Mouse (Mus musculus) limb, embryonic 12.5 days (tissue): ENCODE results near the gene Olfr170. TPM values are rescaled to one million over a fixed set of nuclear protein-coding genes. Genes with fewer than 3 reads are reported as not detected.
"Not testable (repeated sequence)": the region's sequence is repeated elsewhere in the genome, so short reads cannot be mapped to it uniquely, and the experiment has no call there.

Experiments
- ATAC-seq: fragments of 200-750 bp; cut with Nextera tagmentation; 2 replicates; pipeline ENCODE4 v1.8.0; 2017; ENCODE audit warnings: low read depth, moderate TSS enrichment; ENCODE audit not compliant: insufficient number of reproducible peaks, insufficient read depth, low FRiP score, low TSS enrichment
- H3K27ac ChIP-seq: fragments of 300-500 bp; sonication (generic); 2 replicates; pipeline ENCODE4 v1.5.1; 2016; ENCODE audit warnings: mild to moderate bottlenecking, moderate library complexity
- H3K27me3 ChIP-seq: fragments of 300-500 bp; sonication (generic); 2 replicates; pipeline ENCODE4 v1.6.1; 2016; ENCODE audit warnings: mild to moderate bottlenecking, moderate library complexity
- H3K36me3 ChIP-seq: fragments of 300-500 bp; sonication (generic); 2 replicates; pipeline ENCODE4 v1.6.1; 2016; ENCODE audit warnings: mild to moderate bottlenecking, moderate library complexity
- H3K4me1 ChIP-seq: fragments of 300-500 bp; sonication (generic); replicated peaks from 2 replicates; pipeline ENCODE4 v1.6.1; 2016
- H3K4me2 ChIP-seq: fragments of 300-500 bp; sonication (generic); 2 replicates; pipeline ENCODE4 v1.6.1; 2016; ENCODE audit warnings: mild to moderate bottlenecking, moderate library complexity
- H3K4me3 ChIP-seq: fragments of 300-500 bp; sonication (generic); replicated peaks from 2 replicates; pipeline ENCODE4 v1.5.1; 2016; ENCODE audit warnings: mild to moderate bottlenecking
- H3K9ac ChIP-seq: fragments of 300-500 bp; sonication (generic); replicated peaks from 2 replicates; pipeline ENCODE4 v1.6.1; 2016; ENCODE audit warnings: mild to moderate bottlenecking, moderate library complexity
- H3K9me3 ChIP-seq: fragments of 300-500 bp; sonication (generic); 2 replicates; pipeline ENCODE4 v1.6.1; 2016; ENCODE audit warnings: mild to moderate bottlenecking, moderate library complexity
- WGBS: fragments of 180-500 bp; shearing (Covaris S2); methylation state at CpG from one replicate; pipeline ENCODE4 v1.1.7; 2016; 5-methylcytosine and 5-hydroxymethylcytosine counted together
- polyA plus RNA-seq: library from polyadenylated mRNA; unstranded; fragments of >200 nt; fragmentation: Nextera tagmentation; extraction: Ambion mirVana; gene quantifications from 2 replicates; pipeline ENCODE4 v1.2.1, GENCODE M21; 2016

Gene Olfr170
- not detected in 2 replicates for polyA plus RNA-seq

- 91% methylated on average over 2 of the region's 2 CpGs for WGBS
- not testable (repeated sequence) for H3K4me1 ChIP-seq, H3K4me2 ChIP-seq, H3K36me3 ChIP-seq, H3K27me3 ChIP-seq, H3K27ac ChIP-seq, H3K9ac ChIP-seq, H3K4me3 ChIP-seq, ATAC-seq, H3K9me3 ChIP-seq
Observed at GRCm38 (mm10) chr16:19611782-19612181, at the start of gene Olfr170. Gene Olfr170, minus strand, starts transcription at chr16:19611882.

- no peaks in the 10 kb centered on the region for H3K4me1 ChIP-seq
- H3K4me3 ChIP-seq, result no peak within 1 kb of the TSS
- no peak within 1 kb of the TSS for H3K4me2 ChIP-seq
- no peaks in the 10 kb centered on the region for H3K27me3 ChIP-seq
- ATAC-seq, result no peak
- no peak within 1 kb of the TSS for H3K27ac ChIP-seq
- H3K9ac ChIP-seq, result no peak within 1 kb of the TSS
- 84% methylated on average over 1 of the region's 1 CpGs for WGBS
- no peaks in the 10 kb centered on the region; the same call in none of the 2 replicates for H3K9me3 ChIP-seq
- H3K36me3 ChIP-seq, result no peaks in the 10 kb centered on the region
Observed at GRCm38 (mm10) chr16:19629816-19630215, 18.1 kb upstream of the Olfr170 start, which contains the start of gene Olfr171. Gene Olfr171, minus strand, starts transcription at chr16:19629916.

- ATAC-seq, result no peak
- Histone ChIP-seq H3K4me2 (no peak overlapping the region), H3K4me3 (no peak overlapping the region), H3K27me3 (no peaks in the 10 kb centered on the region), H3K4me1 (no peaks in the 10 kb centered on the region), H3K9ac (no peak overlapping the region), H3K36me3 (no peaks in the 10 kb centered on the region), H3K9me3 (no peaks in the 10 kb centered on the region), H3K27ac (no peak overlapping the region)
- 55% methylated on average over 2 of the region's 2 CpGs for WGBS
Observed at GRCm38 (mm10) chr16:19603166-19603565, 8.5 kb downstream of the Olfr170 start.

- not testable (repeated sequence) for H3K4me2 ChIP-seq, H3K36me3 ChIP-seq
- 82% methylated on average over 2 of the region's 2 CpGs for WGBS
Observed at GRCm38 (mm10) chr16:19571709-19572108, 40.0 kb downstream of the Olfr170 start, which contains the start of gene Olfr169. Gene Olfr169, minus strand, starts transcription at chr16:19571809.

More at GRCm38 (mm10) chr16:19571709-19572108, 40.0 kb downstream of the Olfr170 start, which contains the start of gene Olfr169:
- not testable (repeated sequence) for H3K27me3 ChIP-seq, H3K27ac ChIP-seq, H3K9ac ChIP-seq, H3K4me1 ChIP-seq, H3K4me3 ChIP-seq, H3K9me3 ChIP-seq, ATAC-seq

Other genes with a start within 250 kb of the Olfr170 start
- gene Olfr165, start 188.7 kb downstream of the Olfr170 start, polyA plus RNA-seq, result not detected in 2 replicates
- gene Olfr166, start 128.2 kb downstream of the Olfr170 start, polyA plus RNA-seq, result not detected in 2 replicates
- not detected in 2 replicates for gene Olfr167, start 89.6 kb downstream of the Olfr170 start, polyA plus RNA-seq
- gene Olfr168, start 76.3 kb downstream of the Olfr170 start, polyA plus RNA-seq, result not detected in 2 replicates
- not detected in 2 replicates for gene Olfr169, start 40.1 kb downstream of the Olfr170 start, polyA plus RNA-seq
- gene Olfr171, start 18.0 kb upstream of the Olfr170 start, polyA plus RNA-seq, result not detected in 2 replicates
- gene Lamp3, start 94.5 kb upstream of the Olfr170 start, polyA plus RNA-seq, result 0.08 TPM in 1 of 2 replicates, not detected in the other
- gene B3gnt5, start 148.3 kb upstream of the Olfr170 start, polyA plus RNA-seq, result 39.2 and 41.5 TPM in 2 replicates